Mouse (Mus musculus): ENCODE results near the gene Cyp26c1.

DNA sequence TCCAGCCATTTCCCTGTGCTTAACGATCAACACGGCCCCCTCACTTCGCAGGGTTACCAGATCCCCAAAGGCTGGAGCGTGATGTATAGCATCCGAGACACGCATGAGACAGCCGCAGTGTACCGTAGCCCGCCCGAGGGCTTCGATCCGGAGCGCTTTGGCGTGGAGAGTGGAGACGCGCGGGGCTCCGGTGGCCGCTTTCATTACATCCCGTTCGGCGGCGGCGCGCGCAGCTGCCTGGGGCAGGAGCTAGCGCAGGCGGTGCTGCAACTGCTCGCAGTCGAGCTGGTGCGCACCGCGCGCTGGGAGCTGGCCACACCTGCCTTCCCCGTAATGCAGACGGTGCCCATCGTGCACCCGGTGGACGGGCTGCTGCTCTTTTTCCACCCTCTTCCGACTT is 7.5 kb downstream of the Cyp26c1 start:
- no peak for TF ChIP-seq CTCF (conservative IDR thresholded peaks at IDR 0.05; ENCODE audit: low read length)
- no peak for TF ChIP-seq NANOG (IDR thresholded peaks at IDR 0.05; ENCODE audit: borderline replicate concordance, low read length)
